Mouse (Mus musculus): ENCODE data around the gene Zfp451. TPM values are rescaled to one million over a fixed set of nuclear protein-coding genes. Genes with fewer than 3 reads are reported as not detected.

Zfp451 gene
- polyA plus RNA-seq (2012; rRNA removed) = 8.0 and 8.9 TPM in 2 replicates

DNA sequence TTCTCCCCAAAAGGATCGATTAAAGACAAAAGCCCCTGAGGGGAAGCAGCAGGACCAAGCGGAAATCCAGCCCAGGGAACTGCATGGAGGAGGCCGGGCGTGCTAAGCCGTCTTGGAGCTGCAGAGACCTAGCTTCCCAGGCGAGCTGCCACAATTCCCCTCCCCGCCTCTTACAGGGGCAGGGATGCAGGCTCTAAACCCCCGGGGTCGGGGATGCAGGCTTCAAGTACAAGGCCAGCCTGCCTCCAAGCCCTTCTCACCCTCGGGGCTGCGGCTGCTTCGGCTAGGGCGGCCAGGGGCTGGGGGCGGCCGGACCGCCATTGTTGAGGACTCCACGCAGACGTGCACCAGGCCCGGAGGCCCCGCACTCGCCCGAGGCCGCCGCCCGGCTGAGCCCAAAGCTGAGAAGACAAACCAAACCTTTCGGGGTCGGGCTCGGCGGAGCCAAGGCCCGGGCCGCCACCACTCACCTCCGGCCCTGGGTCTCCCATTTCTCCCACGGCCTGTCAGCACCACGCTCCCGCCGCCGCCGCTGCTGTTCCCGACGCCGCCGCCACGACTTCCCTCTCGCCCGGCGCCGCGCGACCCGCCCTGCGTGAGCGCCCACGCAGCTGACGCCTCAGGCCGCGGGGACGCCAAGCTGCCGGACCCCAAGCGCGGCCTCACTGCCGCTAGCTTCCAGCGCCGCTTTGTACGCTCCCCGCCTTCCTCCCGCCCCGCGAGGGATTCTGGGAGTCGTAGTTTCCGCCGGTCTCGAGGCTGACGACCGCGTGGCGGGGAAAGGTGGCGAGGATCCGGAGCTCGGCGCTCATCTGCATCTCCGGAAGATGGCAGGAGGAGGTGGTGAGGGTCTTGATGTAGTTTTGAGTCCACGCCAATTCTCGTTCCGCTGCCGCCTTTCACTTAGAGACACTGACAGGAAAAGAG, at the start of gene Zfp451:
Gene Zfp451 (minus strand): TSS at position 728 of the 927 bp plus-strand sequence.

DNA sequence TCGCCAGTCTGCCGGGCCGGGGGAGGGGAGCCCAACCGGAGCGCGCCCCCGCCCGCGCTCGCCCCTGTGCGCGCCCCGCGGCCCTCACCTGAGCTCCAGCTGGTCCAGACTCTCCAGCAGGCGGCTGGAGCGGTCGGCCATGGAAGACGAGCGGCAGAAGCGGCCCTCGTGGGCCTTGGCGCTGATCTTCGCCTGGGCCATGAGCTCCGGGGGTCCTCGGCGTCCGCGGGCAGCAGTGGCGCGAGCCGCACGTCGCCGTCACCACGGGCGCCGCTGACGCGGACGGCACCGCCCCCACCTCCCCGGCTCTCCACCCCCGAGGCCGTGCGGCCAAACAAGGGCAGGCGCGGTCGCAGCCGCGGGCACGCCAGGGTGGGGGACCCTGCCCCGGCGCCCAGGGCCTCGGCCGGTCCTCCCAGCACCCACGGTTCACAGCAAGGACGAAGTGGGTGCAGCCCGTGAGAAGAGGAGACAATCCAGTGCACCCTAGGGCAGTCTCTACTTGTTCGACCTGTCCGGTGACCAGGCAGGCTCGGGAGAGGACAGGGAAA, 56.8 kb downstream of the Zfp451 start, which contains the start of gene Bag2:
Gene Bag2 (minus strand): TSS at position 305 of the 551 bp plus-strand sequence.

GRCm38 (mm10) chr1:33719733-33720225, 94.6 kb downstream of the Zfp451 start, which contains the start of gene Rab23:
Rab23 (plus strand) TSS chr1:33719887.

Other genes with a start within 250 kb of the Zfp451 start
- 4.8 and 6.5 TPM in 2 replicates for gene Prim2, start 144.8 kb downstream of the Zfp451 start, polyA plus RNA-seq (2012; rRNA removed)
- gene Rab23, start 94.7 kb downstream of the Zfp451 start, polyA plus RNA-seq (2012; rRNA removed) = 9.1 and 12.1 TPM in 2 replicates
- 34.4 and 36.6 TPM in 2 replicates for gene Bag2, start 56.8 kb downstream of the Zfp451 start, polyA plus RNA-seq (2012; rRNA removed)
- gene Bend6, start 93.2 kb upstream of the Zfp451 start, polyA plus RNA-seq (2012; rRNA removed) = 0.24 and 0.35 TPM in 2 replicates
- 50.0 and 51.5 TPM in 2 replicates for gene Dst, start 93.6 kb upstream of the Zfp451 start, polyA plus RNA-seq (2012; rRNA removed)